12 mouse cellular contexts compared by ENCODE assay signal in genomic region chr12:54196881-54197280, GRCm38 (mm10). TPM values are rescaled to one million over a fixed set of nuclear protein-coding genes. Genes with fewer than 3 reads are reported as not detected.
A peak's percentile ranks its signal among the peaks of the same experiment; 100 is the strongest.
DNase-seq lines count a peak whose midpoint lies in the region; ATAC-seq lines count a peak whose summit lies in the region.
"Had no signal": no experiment of that assay in that cellular context is flagged by ENCODE, and none has a peak within 500 bp of the region (broad histone marks: within the 10 kb centered on the region; RNA-seq: fewer than 3 reads in every experiment).

No protein-coding gene starts in this region.

- H3K9ac ChIP-seq in heart, embryonic 16.5 days (ENCODE audit: low read length): peak overlapping the region; percentile 47; the same call in 1 of the 2 replicates
- H3K9ac ChIP-seq in lung, embryonic 16.5 days (ENCODE audit: low read length): no peak overlapping the region
- H3K9ac ChIP-seq in embryonic facial prominence, embryonic 15.5 days: no peak overlapping the region
- H3K9ac ChIP-seq in intestine, embryonic 15.5 days: no peak overlapping the region

- peak overlapping the region; percentile 80 for H3K27ac ChIP-seq in heart, embryonic 16.5 days (ENCODE audit: low read length)
- H3K27ac ChIP-seq in lung, embryonic 16.5 days (ENCODE audit: low read length): no peak overlapping the region
- peak overlapping the region; percentile 58; the same call in 1 of the 2 replicates for H3K27ac ChIP-seq in embryonic facial prominence, embryonic 15.5 days (replicated peaks)
- peak overlapping the region; percentile 65; the same call in 1 of the 2 replicates for H3K27ac ChIP-seq in intestine, embryonic 15.5 days
- H3K27ac ChIP-seq: macrophage had no signal

- no peak for ATAC-seq in heart, embryonic 16.5 days (replicated peaks; ENCODE audit: extremely low read depth, insufficient read depth, low FRiP score)
- no peak for ATAC-seq in lung, embryonic 16.5 days (ENCODE audit: low read depth)
- ATAC-seq in embryonic facial prominence, embryonic 15.5 days (ENCODE audit: insufficient number of reproducible peaks, low FRiP score, low TSS enrichment, low read depth): no peak
- no peak for ATAC-seq in intestine, embryonic 15.5 days

- H3K9me3 ChIP-seq in heart, embryonic 16.5 days (replicated peaks; ENCODE audit: control insufficient read depth, low read length): no peaks in the 10 kb centered on the region
- H3K9me3 ChIP-seq in lung, embryonic 16.5 days (ENCODE audit: control insufficient read depth, low read length): no peaks in the 10 kb centered on the region
- no peaks in the 10 kb centered on the region for H3K9me3 ChIP-seq in embryonic facial prominence, embryonic 15.5 days (replicated peaks)
- H3K9me3 ChIP-seq in intestine, embryonic 15.5 days: no peaks in the 10 kb centered on the region

- DNase-seq in heart, postnatal 4 days: no peak
- no peak for DNase-seq in lung, postnatal 4 days
- DNase-seq in cerebellum, adult 9-11 months: no peak
- no peak for DNase-seq in embryo, embryonic 10.5 days (ENCODE audit: low spot score)
- DNase-seq: cerebellum, postnatal 36 days; gastrocnemius, postnatal 14 days had no signal

- no peaks in the 10 kb centered on the region for H3K36me3 ChIP-seq in heart, embryonic 16.5 days (ENCODE audit: control insufficient read depth, insufficient read depth)
- no peaks in the 10 kb centered on the region for H3K36me3 ChIP-seq in lung, embryonic 16.5 days (ENCODE audit: control insufficient read depth, insufficient read depth, low read length)
- no peaks in the 10 kb centered on the region for H3K36me3 ChIP-seq in embryonic facial prominence, embryonic 15.5 days
- H3K36me3 ChIP-seq in intestine, embryonic 15.5 days: no peaks in the 10 kb centered on the region

- H3K4me3 ChIP-seq in heart, embryonic 16.5 days (ENCODE audit: low read length): no peak overlapping the region; the same call in 1 of the 2 replicates
- no peak overlapping the region for H3K4me3 ChIP-seq in lung, embryonic 16.5 days (ENCODE audit: low read length)
- H3K4me3 ChIP-seq in embryonic facial prominence, embryonic 15.5 days (replicated peaks): no peak overlapping the region
- H3K4me3 ChIP-seq in intestine, embryonic 15.5 days (replicated peaks): no peak overlapping the region
- H3K4me3 ChIP-seq: erythroblast, embryonic 14.5 days had no signal

- peak overlapping the region; percentile 55 for H3K4me2 ChIP-seq in heart, embryonic 16.5 days (ENCODE audit: low read depth, low read length)
- H3K4me2 ChIP-seq in lung, embryonic 16.5 days (ENCODE audit: low read depth, low read length): 0 out of 2 replicates have a peak overlapping the region, but pooled peaks have one; percentile 29
- H3K4me2 ChIP-seq in embryonic facial prominence, embryonic 15.5 days (replicated peaks): peak overlapping the region; percentile 21; the same call in 1 of the 2 replicates
- H3K4me2 ChIP-seq in intestine, embryonic 15.5 days (replicated peaks): peak overlapping the region; percentile 46

- no peaks in the 10 kb centered on the region for H3K27me3 ChIP-seq in heart, embryonic 16.5 days (ENCODE audit: control insufficient read depth, insufficient read depth, low read length)
- no peaks in the 10 kb centered on the region for H3K27me3 ChIP-seq in lung, embryonic 16.5 days (ENCODE audit: control insufficient read depth, insufficient read depth, low read depth, low read length)
- H3K27me3 ChIP-seq in embryonic facial prominence, embryonic 15.5 days: no peaks in the 10 kb centered on the region
- H3K27me3 ChIP-seq in intestine, embryonic 15.5 days (replicated peaks): no peaks in the 10 kb centered on the region

- WGBS in heart, embryonic 16.5 days: 79% methylated on average over 8 of the region's 8 CpGs
- 72% methylated on average over 8 of the region's 8 CpGs for WGBS in lung, embryonic 16.5 days
- 67% methylated on average over 8 of the region's 8 CpGs for WGBS in embryonic facial prominence, embryonic 15.5 days
- 76% methylated on average over 8 of the region's 8 CpGs for WGBS in intestine, embryonic 15.5 days

- H3K4me1 ChIP-seq in heart, embryonic 16.5 days (ENCODE audit: control insufficient read depth, insufficient read depth, low read length): peaks cover 61% of the 10 kb centered on the region
- peaks cover 50% of the 10 kb centered on the region for H3K4me1 ChIP-seq in lung, embryonic 16.5 days (replicated peaks; ENCODE audit: control insufficient read depth, insufficient read depth, low read length)
- peaks cover 59% of the 10 kb centered on the region for H3K4me1 ChIP-seq in embryonic facial prominence, embryonic 15.5 days
- peaks cover 31% of the 10 kb centered on the region for H3K4me1 ChIP-seq in intestine, embryonic 15.5 days (replicated peaks)

RNA-seq across cellular contexts. Expression of gene Egln3, which starts 6.8 kb away (rescaled TPM):
- polyA plus RNA-seq in heart, embryonic 16.5 days (2015; fragmentation: Nextera tagmentation; extraction: Ambion mirVana): 30.5 and 31.4 TPM in 2 replicates
- 10 to 100 TPM; 38.0 to 44.1 TPM for total RNA-seq in heart, postnatal 4 days (2021)
- polyA plus RNA-seq in lung, embryonic 16.5 days (2015; fragmentation: Nextera tagmentation; extraction: Ambion mirVana): 23.0 and 27.2 TPM in 2 replicates
- polyA plus RNA-seq in embryonic facial prominence, embryonic 15.5 days (2015; fragmentation: Nextera tagmentation; extraction: Ambion mirVana): 20.5 and 20.6 TPM in 2 replicates
- 54.2 and 57.9 TPM in 2 replicates for polyA plus RNA-seq in intestine, embryonic 15.5 days (2015; fragmentation: Nextera tagmentation; extraction: Ambion mirVana)
- polyA plus RNA-seq: erythroblast, embryonic 14.5 days had no signal
